Mouse (Mus musculus) heart, embryonic 15.5 days (tissue): Measurements from ENCODE around the gene Smg6. TPM values are rescaled to one million over a fixed set of nuclear protein-coding genes. Genes with fewer than 3 reads are reported as not detected.

Experiments used
- ATAC-seq: fragments of 200-750 bp; cut with Nextera tagmentation; replicated peaks from 2 replicates; pipeline ENCODE4 v1.8.0; 2017; ENCODE audit warnings: low read depth, moderate TSS enrichment; ENCODE audit not compliant: insufficient number of reproducible peaks, insufficient read depth, low FRiP score
- H3K27ac ChIP-seq: fragments of 300-500 bp; sonication (generic); 2 replicates; pipeline ENCODE4 v1.5.1; 2015; ENCODE audit warnings: mild to moderate bottlenecking, inconsistent platforms
- H3K27me3 ChIP-seq: fragments of 300-500 bp; sonication (generic); 2 replicates; pipeline ENCODE4 v1.6.1; 2015; ENCODE audit warnings: inconsistent platforms
- H3K36me3 ChIP-seq: fragments of 300-500 bp; sonication (generic); 2 replicates; pipeline ENCODE4 v1.6.1; 2015; ENCODE audit warnings: mild to moderate bottlenecking, inconsistent platforms
- H3K4me1 ChIP-seq: fragments of 300-500 bp; sonication (generic); replicated peaks from 2 replicates; pipeline ENCODE4 v1.6.1; 2015; ENCODE audit warnings: inconsistent platforms
- H3K4me2 ChIP-seq: fragments of 300-500 bp; sonication (generic); 2 replicates; pipeline ENCODE4 v1.6.1; 2015; ENCODE audit warnings: inconsistent platforms, mild to moderate bottlenecking, moderate library complexity
- H3K4me3 ChIP-seq: fragments of 300-500 bp; sonication (generic); 2 replicates; pipeline ENCODE4 v1.5.1; 2015; ENCODE audit warnings: mild to moderate bottlenecking, inconsistent platforms
- H3K9ac ChIP-seq: fragments of 300-500 bp; sonication (generic); 2 replicates; pipeline ENCODE4 v1.6.1; 2015; ENCODE audit warnings: mild to moderate bottlenecking, inconsistent platforms
- H3K9me3 ChIP-seq: fragments of 300-500 bp; sonication (generic); replicated peaks from 2 replicates; pipeline ENCODE4 v1.6.1; 2016; ENCODE audit warnings: inconsistent platforms
- WGBS: fragments of 180-500 bp; shearing (Covaris S2); methylation state at CpG from one replicate; pipeline ENCODE4 v1.1.7; 2015; ENCODE audit warnings: mixed read lengths; 5-methylcytosine and 5-hydroxymethylcytosine counted together
- polyA plus RNA-seq: library from polyadenylated mRNA; unstranded; fragments of >200 nt; fragmentation: Nextera tagmentation; extraction: Ambion mirVana; gene quantifications from 2 replicates; pipeline ENCODE4 v1.2.1, GENCODE M21; 2015

Smg6 gene
- polyA plus RNA-seq, 1 experiment from 2014 or later: 10.0 TPM

DNA sequence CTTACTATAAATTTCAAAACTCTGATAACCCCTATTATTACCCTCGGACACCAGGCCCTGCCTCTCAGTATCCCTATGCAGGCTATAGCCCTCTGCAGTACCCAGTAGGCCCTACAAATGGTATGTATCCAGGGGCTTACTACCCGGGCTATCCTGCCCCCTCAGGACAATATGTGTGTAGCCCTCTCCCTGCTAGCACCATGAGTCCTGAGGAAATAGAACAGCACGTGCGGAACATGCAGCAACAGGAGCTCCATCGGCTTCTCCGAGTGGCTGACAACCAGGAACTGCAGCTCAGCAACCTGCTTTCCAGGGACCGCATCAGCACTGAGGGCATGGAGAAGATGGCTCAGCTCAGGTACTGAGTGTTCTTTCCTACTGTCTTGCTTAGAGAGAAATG, 4.8 kb downstream of the Smg6 start:
- 89% methylated on average over 7 of the region's 7 CpGs for WGBS
- Histone ChIP-seq H3K9me3 (no peaks in the 10 kb centered on the region), H3K4me2 (no peak overlapping the region), H3K4me1 (peaks cover 12% of the 10 kb centered on the region), H3K27me3 (no peaks in the 10 kb centered on the region), H3K9ac (no peak overlapping the region), H3K27ac (no peak overlapping the region), H3K36me3 (peaks cover 35% of the 10 kb centered on the region), H3K4me3 (no peak overlapping the region)
- ATAC-seq: no peak

- Histone ChIP-seq H3K4me1 (no peaks in the 10 kb centered on the region), H3K27me3 (no peaks in the 10 kb centered on the region), H3K27ac (no peak overlapping the region), H3K9ac (no peak overlapping the region), H3K36me3 (peaks cover 30% of the 10 kb centered on the region), H3K4me3 (no peak overlapping the region), H3K9me3 (no peaks in the 10 kb centered on the region), H3K4me2 (no peak overlapping the region)
- no peak for ATAC-seq
- 73% methylated on average over 3 of the region's 3 CpGs for WGBS
Observed at GRCm38 (mm10) chr11:74946348-74946747, 20.7 kb downstream of the Smg6 start.

DNA sequence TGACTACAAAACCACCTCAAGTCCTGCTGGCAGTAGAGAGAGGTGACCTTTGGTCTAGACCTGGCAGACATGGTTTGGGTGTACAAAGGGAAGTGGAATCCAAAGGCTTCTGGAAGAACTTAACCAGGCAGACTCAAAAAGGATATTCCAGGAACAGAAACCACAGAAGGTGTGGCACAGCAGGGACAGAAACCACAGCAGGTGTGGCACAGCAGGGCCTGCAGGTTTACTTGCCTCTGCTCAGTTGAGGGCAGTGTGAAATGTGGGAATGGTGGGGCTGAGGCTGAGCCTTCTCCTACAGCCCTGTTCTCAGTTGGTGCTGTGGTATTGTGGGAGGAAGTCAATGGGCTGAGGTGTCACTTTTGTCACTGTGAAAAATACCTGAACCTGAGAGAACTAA, 29.3 kb downstream of the Smg6 start:
- ATAC-seq: no peak
- Histone ChIP-seq H3K36me3 (0 out of 2 replicates have a peak, but pooled peaks cover 7% of the 10 kb centered on the region), H3K27ac (no peak overlapping the region), H3K27me3 (no peaks in the 10 kb centered on the region), H3K9me3 (no peaks in the 10 kb centered on the region), H3K4me1 (peaks cover 8% of the 10 kb centered on the region), H3K4me2 (no peak overlapping the region), H3K9ac (no peak overlapping the region), H3K4me3 (no peak overlapping the region)

DNA sequence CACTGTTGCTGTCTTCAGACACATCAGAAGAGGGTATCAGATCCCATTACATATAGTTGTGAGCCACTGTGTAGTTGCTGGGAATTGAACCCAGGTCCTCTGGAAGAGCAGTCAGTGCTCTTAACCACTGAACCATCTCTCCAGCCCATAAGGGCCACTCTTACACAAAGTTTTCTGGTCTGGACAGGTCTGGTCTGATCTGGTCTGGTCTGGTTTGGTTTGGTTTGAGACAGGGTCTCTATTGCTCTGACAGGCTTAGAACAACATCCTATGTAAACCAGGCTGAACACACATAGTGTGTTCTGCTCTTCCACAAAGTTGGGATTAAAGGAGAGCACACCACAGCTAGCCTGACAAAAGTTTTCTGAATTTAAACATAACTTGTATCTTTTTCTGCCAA, 30.4 kb downstream of the Smg6 start:
- no peaks in the 10 kb centered on the region for H3K9me3 ChIP-seq
- no peaks in the 10 kb centered on the region for H3K27me3 ChIP-seq
- ATAC-seq: no peak
- H3K9ac ChIP-seq: no peak overlapping the region
- H3K4me1 ChIP-seq: peaks cover 10% of the 10 kb centered on the region
- H3K27ac ChIP-seq: no peak overlapping the region
- H3K36me3 ChIP-seq: 0 out of 2 replicates have a peak, but pooled peaks cover 7% of the 10 kb centered on the region
- H3K4me3 ChIP-seq: no peak overlapping the region
- H3K4me2 ChIP-seq: no peak overlapping the region

DNA sequence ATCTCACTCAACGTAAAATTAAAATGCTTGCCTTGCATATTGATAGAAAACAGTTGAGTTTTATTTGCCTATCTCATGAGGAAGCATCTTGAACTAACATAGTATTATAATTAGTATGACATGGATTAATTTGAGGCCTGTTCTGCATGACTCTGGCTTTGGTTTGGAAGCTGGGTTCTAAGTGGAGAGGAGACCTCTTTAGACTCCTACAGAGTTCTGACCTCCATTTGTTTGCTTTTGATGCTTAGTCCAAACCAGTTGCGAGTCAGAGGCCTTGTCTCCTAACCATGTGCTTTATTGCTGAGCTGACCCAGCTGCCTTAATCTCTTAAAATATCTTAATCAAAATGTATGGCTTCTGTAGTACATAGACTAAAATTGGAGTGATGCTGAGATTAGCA, 32.0 kb downstream of the Smg6 start:
- no peak for ATAC-seq
- Histone ChIP-seq H3K4me2 (no peak overlapping the region), H3K27me3 (no peaks in the 10 kb centered on the region), H3K27ac (no peak overlapping the region), H3K9ac (no peak overlapping the region), H3K36me3 (0 out of 2 replicates have a peak, but pooled peaks cover 7% of the 10 kb centered on the region), H3K4me1 (peaks cover 16% of the 10 kb centered on the region), H3K4me3 (no peak overlapping the region), H3K9me3 (no peaks in the 10 kb centered on the region)
- WGBS: 85% methylated on average over 2 of the region's 2 CpGs

- WGBS: 71% methylated on average over 2 of the region's 2 CpGs
Observed at GRCm38 (mm10) chr11:74959501-74959900, 33.9 kb downstream of the Smg6 start.

GRCm38 (mm10) chr11:74960031-74960551, 34.5 kb downstream of the Smg6 start:
- ATAC-seq: no peak
- WGBS: 81% methylated on average over 9 of the region's 9 CpGs
- no peak overlapping the region for H3K27ac ChIP-seq

More at GRCm38 (mm10) chr11:74959501-74959900, 33.9 kb downstream of the Smg6 start:
- H3K9me3 ChIP-seq: no peaks in the 10 kb centered on the region
- H3K4me2 ChIP-seq: no peak overlapping the region
- H3K9ac ChIP-seq: no peak overlapping the region
- ATAC-seq: no peak
- no peaks in the 10 kb centered on the region for H3K27me3 ChIP-seq
- H3K27ac ChIP-seq: no peak overlapping the region
- 0 out of 2 replicates have a peak, but pooled peaks cover 7% of the 10 kb centered on the region for H3K36me3 ChIP-seq
- H3K4me3 ChIP-seq: no peak overlapping the region
- H3K4me1 ChIP-seq: peaks cover 23% of the 10 kb centered on the region

GRCm38 (mm10) chr11:74961953-74962352, 36.3 kb downstream of the Smg6 start:
- Histone ChIP-seq H3K27ac (no peak overlapping the region), H3K36me3 (0 out of 2 replicates have a peak, but pooled peaks cover 4% of the 10 kb centered on the region), H3K4me1 (peaks cover 23% of the 10 kb centered on the region), H3K9ac (no peak overlapping the region), H3K4me3 (no peak overlapping the region), H3K27me3 (no peaks in the 10 kb centered on the region), H3K9me3 (no peaks in the 10 kb centered on the region), H3K4me2 (no peak overlapping the region)
- no peak for ATAC-seq

More at GRCm38 (mm10) chr11:74960031-74960551, 34.5 kb downstream of the Smg6 start:
- Histone ChIP-seq H3K9me3 (no peaks in the 10 kb centered on the region), H3K27me3 (no peaks in the 10 kb centered on the region), H3K36me3 (0 out of 2 replicates have a peak, but pooled peaks cover 7% of the 10 kb centered on the region), H3K4me1 (peaks cover 23% of the 10 kb centered on the region), H3K4me3 (no peak overlapping the region), H3K9ac (no peak overlapping the region), H3K4me2 (no peak overlapping the region)

DNA sequence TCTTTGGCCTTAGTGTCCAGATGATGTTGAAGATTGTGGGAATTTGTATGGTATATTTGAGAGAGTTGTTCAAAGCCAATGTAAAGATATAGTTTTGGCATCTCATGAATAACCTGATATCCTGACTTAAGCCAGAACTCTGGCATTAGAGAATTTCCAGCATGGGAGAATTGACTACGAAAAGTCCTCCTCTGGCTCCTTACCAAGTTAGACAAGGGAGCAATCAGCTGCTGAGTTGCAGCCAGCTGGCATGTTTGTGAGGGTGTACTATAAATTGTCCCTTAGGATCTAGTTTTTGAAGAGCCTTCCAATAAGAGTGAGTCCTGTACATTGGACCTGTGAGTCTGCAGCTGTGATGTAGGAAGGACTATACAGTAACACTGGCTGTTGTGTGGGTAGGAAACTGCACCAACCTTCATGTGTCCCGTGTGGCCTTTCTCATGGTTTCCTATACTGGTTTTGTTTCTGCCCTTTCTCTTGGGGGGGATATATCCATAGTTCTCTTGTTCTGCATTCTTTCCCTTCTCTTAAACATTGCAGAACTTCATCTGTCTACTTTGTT, 37.3 kb downstream of the Smg6 start:
- peak overlapping the region; percentile 29 for H3K27ac ChIP-seq
- no peaks in the 10 kb centered on the region for H3K36me3 ChIP-seq
- no peaks in the 10 kb centered on the region for H3K27me3 ChIP-seq
- 43% methylated on average over 2 of the region's 2 CpGs for WGBS
- no peak overlapping the region for H3K4me2 ChIP-seq
- H3K9ac ChIP-seq: no peak overlapping the region
- peaks cover 23% of the 10 kb centered on the region for H3K4me1 ChIP-seq
- H3K9me3 ChIP-seq: no peaks in the 10 kb centered on the region
- ATAC-seq: no peak
- no peak overlapping the region for H3K4me3 ChIP-seq

GRCm38 (mm10) chr11:74965516-74965915, 39.9 kb downstream of the Smg6 start:
- H3K4me3 ChIP-seq: no peak overlapping the region
- no peak overlapping the region for H3K9ac ChIP-seq
- no peak overlapping the region for H3K27ac ChIP-seq
- no peak for ATAC-seq
- WGBS: 85% methylated on average over 3 of the region's 3 CpGs
- peaks cover 12% of the 10 kb centered on the region for H3K4me1 ChIP-seq
- H3K27me3 ChIP-seq: no peaks in the 10 kb centered on the region
- no peaks in the 10 kb centered on the region for H3K9me3 ChIP-seq
- no peak overlapping the region for H3K4me2 ChIP-seq
- H3K36me3 ChIP-seq: no peaks in the 10 kb centered on the region; the same call in 1 of the 2 replicates

- no peak for ATAC-seq
- H3K36me3 ChIP-seq: no peaks in the 10 kb centered on the region; the same call in 1 of the 2 replicates
- no peaks in the 10 kb centered on the region for H3K27me3 ChIP-seq
- WGBS: 68% methylated on average over 7 of the region's 7 CpGs
- no peak overlapping the region for H3K9ac ChIP-seq
- no peak overlapping the region for H3K4me3 ChIP-seq
- no peak overlapping the region for H3K4me2 ChIP-seq
- no peaks in the 10 kb centered on the region for H3K4me1 ChIP-seq
- H3K9me3 ChIP-seq: no peaks in the 10 kb centered on the region
- no peak overlapping the region for H3K27ac ChIP-seq
Observed at GRCm38 (mm10) chr11:74973290-74974157, 47.9 kb downstream of the Smg6 start.
